Mouse (Mus musculus): ENCODE data around the gene 1700037C18Rik. TPM values are rescaled to one million over a fixed set of nuclear protein-coding genes. Genes with fewer than 3 reads are reported as not detected.
A peak's percentile ranks its signal among the peaks of the same experiment; 100 is the strongest.
"Not testable (repeated sequence)": the region's sequence is repeated elsewhere in the genome, so short reads cannot be mapped to it uniquely, and the experiment has no call there.

1700037C18Rik gene
- polyA plus RNA-seq, 1 experiment = 12.0 TPM

- Histone ChIP-seq H3K36me3 (ENCODE audit: control insufficient read depth, insufficient read depth, low read length) (no peaks in the 10 kb centered on the region), H3K4me1 (replicated peaks; ENCODE audit: control insufficient read depth, insufficient read depth, low read length) (no peaks in the 10 kb centered on the region; the same call in 1 of the 2 replicates), H3K27ac (ENCODE audit: control insufficient read depth, insufficient read depth, low read length) (no peak overlapping the region), H3K27me3 (ENCODE audit: control insufficient read depth, insufficient read depth, low read length) (no peaks in the 10 kb centered on the region), H3K4me3 (ENCODE audit: control insufficient read depth, insufficient read depth, low read length) (no peak overlapping the region)
- no peak for DNase-seq
- TF ChIP-seq CTCF (IDR thresholded peaks at IDR 0.05; ENCODE audit: borderline replicate concordance, control insufficient read depth, extremely low read depth, insufficient read depth, low read length, poor library complexity) (no peak), POLR2A (IDR thresholded peaks at IDR 0.05; ENCODE audit: control insufficient read depth, extremely low read depth, insufficient read depth, low read length, poor library complexity) (no peak)
- WGBS = 93% methylated on average over 11 of the region's 11 CpGs
These were observed 53.9 kb downstream of the 1700037C18Rik start for GRCm38 (mm10) chr16:3854437-3855182.

GRCm38 (mm10) chr16:3852586-3852985 is 55.9 kb downstream of the 1700037C18Rik start:
- TF ChIP-seq CTCF (IDR thresholded peaks at IDR 0.05; ENCODE audit: borderline replicate concordance, control insufficient read depth, extremely low read depth, insufficient read depth, low read length, poor library complexity) (no peak), POLR2A (IDR thresholded peaks at IDR 0.05; ENCODE audit: control insufficient read depth, extremely low read depth, insufficient read depth, low read length, poor library complexity) (no peak)
- Histone ChIP-seq H3K36me3 (ENCODE audit: control insufficient read depth, insufficient read depth, low read length) (no peaks in the 10 kb centered on the region), H3K4me1 (replicated peaks; ENCODE audit: control insufficient read depth, insufficient read depth, low read length) (peaks cover 3% of the 10 kb centered on the region; the same call in 1 of the 2 replicates), H3K27ac (ENCODE audit: control insufficient read depth, insufficient read depth, low read length) (no peak overlapping the region), H3K27me3 (ENCODE audit: control insufficient read depth, insufficient read depth, low read length) (no peaks in the 10 kb centered on the region), H3K4me3 (ENCODE audit: control insufficient read depth, insufficient read depth, low read length) (no peak overlapping the region)
- no peak for DNase-seq
- 95% methylated on average over 12 of the region's 12 CpGs for WGBS

GRCm38 (mm10) chr16:3851301-3851700 is 57.2 kb downstream of the 1700037C18Rik start:
- DNase-seq; H3K27me3 ChIP-seq (ENCODE audit: control insufficient read depth, insufficient read depth, low read length); H3K4me3 ChIP-seq (ENCODE audit: control insufficient read depth, insufficient read depth, low read length); H3K36me3 ChIP-seq (ENCODE audit: control insufficient read depth, insufficient read depth, low read length); H3K27ac ChIP-seq (ENCODE audit: control insufficient read depth, insufficient read depth, low read length); H3K4me1 ChIP-seq (replicated peaks; ENCODE audit: control insufficient read depth, insufficient read depth, low read length): not testable (repeated sequence)
- 97% methylated on average over 13 of the region's 13 CpGs for WGBS

GRCm38 (mm10) chr16:3848416-3848815 is 60.1 kb downstream of the 1700037C18Rik start:
- WGBS = 83% methylated on average over 3 of the region's 3 CpGs
- H3K4me1 ChIP-seq (replicated peaks; ENCODE audit: control insufficient read depth, insufficient read depth, low read length) = peaks cover 6% of the 10 kb centered on the region; the same call in 1 of the 2 replicates
- no peak for DNase-seq
- TF ChIP-seq POLR2A (IDR thresholded peaks at IDR 0.05; ENCODE audit: control insufficient read depth, extremely low read depth, insufficient read depth, low read length, poor library complexity) = no peak
- no peak overlapping the region for H3K27ac ChIP-seq (ENCODE audit: control insufficient read depth, insufficient read depth, low read length)
- H3K4me3 ChIP-seq (ENCODE audit: control insufficient read depth, insufficient read depth, low read length) = no peak overlapping the region
- H3K36me3 ChIP-seq (ENCODE audit: control insufficient read depth, insufficient read depth, low read length) = no peaks in the 10 kb centered on the region
- no peaks in the 10 kb centered on the region for H3K27me3 ChIP-seq (ENCODE audit: control insufficient read depth, insufficient read depth, low read length)

- no peak overlapping the region for H3K27ac ChIP-seq (ENCODE audit: control insufficient read depth, insufficient read depth, low read length)
- DNase-seq = no peak
These were observed 60.6 kb downstream of the 1700037C18Rik start for GRCm38 (mm10) chr16:3847871-3848270.

GRCm38 (mm10) chr16:3846711-3847518 is 61.6 kb downstream of the 1700037C18Rik start, which contains the start of gene Zfp174:
Gene Zfp174 (plus strand): TSS chr16:3847268.
- Histone ChIP-seq H3K36me3 (ENCODE audit: control insufficient read depth, insufficient read depth, low read length) (no peaks in the 10 kb centered on the region), H3K27me3 (ENCODE audit: control insufficient read depth, insufficient read depth, low read length) (no peaks in the 10 kb centered on the region), H3K4me1 (replicated peaks; ENCODE audit: control insufficient read depth, insufficient read depth, low read length) (peaks cover 6% of the 10 kb centered on the region; the same call in 1 of the 2 replicates), H3K27ac (ENCODE audit: control insufficient read depth, insufficient read depth, low read length) (no peak within 1 kb of the TSS), H3K4me3 (ENCODE audit: control insufficient read depth, insufficient read depth, low read length) (peak within 1 kb of the TSS; percentile 67)
- TF ChIP-seq POLR2A (IDR thresholded peaks at IDR 0.05; ENCODE audit: control insufficient read depth, extremely low read depth, insufficient read depth, low read length, poor library complexity) (0 out of 2 replicates have a peak, but pooled peaks have one; percentile 41), CTCF (IDR thresholded peaks at IDR 0.05; ENCODE audit: borderline replicate concordance, control insufficient read depth, extremely low read depth, insufficient read depth, low read length, poor library complexity) (peak; percentile 55; the same call in 1 of the 2 replicates)
- DNase-seq = peak; percentile 93
- 5% methylated on average over 38 of the region's 38 CpGs for WGBS

More at GRCm38 (mm10) chr16:3847871-3848270, 60.6 kb downstream of the 1700037C18Rik start:
- WGBS = 92% methylated on average over 4 of the region's 4 CpGs
- TF ChIP-seq POLR2A (IDR thresholded peaks at IDR 0.05; ENCODE audit: control insufficient read depth, extremely low read depth, insufficient read depth, low read length, poor library complexity) = no peak
- TF ChIP-seq CTCF (IDR thresholded peaks at IDR 0.05; ENCODE audit: borderline replicate concordance, control insufficient read depth, extremely low read depth, insufficient read depth, low read length, poor library complexity) = no peak
- H3K36me3 ChIP-seq (ENCODE audit: control insufficient read depth, insufficient read depth, low read length) = no peaks in the 10 kb centered on the region
- H3K27me3 ChIP-seq (ENCODE audit: control insufficient read depth, insufficient read depth, low read length) = no peaks in the 10 kb centered on the region
- H3K4me3 ChIP-seq (ENCODE audit: control insufficient read depth, insufficient read depth, low read length) = no peak overlapping the region
- peaks cover 6% of the 10 kb centered on the region; the same call in 1 of the 2 replicates for H3K4me1 ChIP-seq (replicated peaks; ENCODE audit: control insufficient read depth, insufficient read depth, low read length)

Other genes starting within 250 kb of the 1700037C18Rik start
- 0.83 and 1.3 TPM in 2 replicates for gene Mefv, start 190.6 kb downstream of the 1700037C18Rik start, polyA plus RNA-seq (2012; rRNA removed)
- 15.7 and 16.0 TPM in 2 replicates for gene Zfp263, start 164.6 kb downstream of the 1700037C18Rik start, polyA plus RNA-seq (2012; rRNA removed)
- not detected in 2 replicates for gene Olfr15, start 77.8 kb downstream of the 1700037C18Rik start, polyA plus RNA-seq (2012; rRNA removed)
- 1.1 and 1.3 TPM in 2 replicates for gene Zfp174, start 61.4 kb downstream of the 1700037C18Rik start, polyA plus RNA-seq (2012; rRNA removed)
- gene Naa60, start 36.3 kb downstream of the 1700037C18Rik start, polyA plus RNA-seq (2012; rRNA removed) = 107 and 115 TPM in 2 replicates
- 6.3 and 7.5 TPM in 2 replicates for gene Zfp597, start 24.1 kb downstream of the 1700037C18Rik start, polyA plus RNA-seq (2012; rRNA removed)
- not detected in 2 replicates for gene Gm20695, start 24.0 kb downstream of the 1700037C18Rik start, polyA plus RNA-seq (2012; rRNA removed)
- 19.4 and 22.9 TPM in 2 replicates for gene Cluap1, start 112 bp upstream of the 1700037C18Rik start, polyA plus RNA-seq (2012; rRNA removed)
- gene Nlrc3, start 67.9 kb upstream of the 1700037C18Rik start, polyA plus RNA-seq (2012; rRNA removed) = 136 and 157 TPM in 2 replicates
- 71.8 and 77.4 TPM in 2 replicates for gene Slx4, start 95.1 kb upstream of the 1700037C18Rik start, polyA plus RNA-seq (2012; rRNA removed)
- 0.33 and 0.77 TPM in 2 replicates for gene Dnase1, start 128.3 kb upstream of the 1700037C18Rik start, polyA plus RNA-seq (2012; rRNA removed)
- gene Trap1, start 169.1 kb upstream of the 1700037C18Rik start, polyA plus RNA-seq (2012; rRNA removed) = 90.9 and 94.2 TPM in 2 replicates